Mouse (Mus musculus): Measurements from ENCODE around the gene Gm15097. TPM values are rescaled to one million over a fixed set of nuclear protein-coding genes. Genes with fewer than 3 reads are reported as not detected.
"Not testable (repeated sequence)": the region's sequence is repeated elsewhere in the genome, so short reads cannot be mapped to it uniquely, and the experiment has no call there.

Gm15097 gene
- not detected in 2 replicates for polyA plus RNA-seq (2014; fragmentation: Nextera tagmentation; extraction: Ambion mirVana)

- not testable (repeated sequence) for H3K27me3 ChIP-seq (replicated peaks; ENCODE audit: control insufficient read depth, insufficient read depth, low read length); H3K27ac ChIP-seq (replicated peaks; ENCODE audit: low read depth, low read length); H3K36me3 ChIP-seq (ENCODE audit: control insufficient read depth, insufficient read depth, low read length); H3K4me1 ChIP-seq (ENCODE audit: control insufficient read depth, insufficient read depth, low read length); DNase-seq (ENCODE audit: low spot score); H3K4me3 ChIP-seq (ENCODE audit: low read depth, low read length); ATAC-seq (ENCODE audit: low read depth); H3K9me3 ChIP-seq (ENCODE audit: control insufficient read depth, low read length); H3K4me2 ChIP-seq (ENCODE audit: low read depth, low read length); H3K9ac ChIP-seq (ENCODE audit: low read depth, low read length)
- no CpG with 5 or more reads among the region's 6 CpGs for WGBS
Observed at GRCm38 (mm10) chrX:149784173-149784572, at the start of gene Gm15097. Gene Gm15097, plus strand, starts transcription at chrX:149784473.

GRCm38 (mm10) chrX:149762853-149763252, 21.4 kb upstream of the Gm15097 start:
- not testable (repeated sequence) for H3K9ac ChIP-seq (ENCODE audit: low read depth, low read length); H3K4me1 ChIP-seq (ENCODE audit: control insufficient read depth, insufficient read depth, low read length); H3K27ac ChIP-seq (replicated peaks; ENCODE audit: low read depth, low read length); H3K4me3 ChIP-seq (ENCODE audit: low read depth, low read length); DNase-seq (ENCODE audit: low spot score); H3K4me2 ChIP-seq (ENCODE audit: low read depth, low read length); H3K36me3 ChIP-seq (ENCODE audit: control insufficient read depth, insufficient read depth, low read length); ATAC-seq (ENCODE audit: low read depth); H3K27me3 ChIP-seq (replicated peaks; ENCODE audit: control insufficient read depth, insufficient read depth, low read length); H3K9me3 ChIP-seq (ENCODE audit: control insufficient read depth, low read length)
- WGBS, result 44% methylated on average over 4 of the region's 4 CpGs

GRCm38 (mm10) chrX:149811178-149811577, 26.9 kb downstream of the Gm15097 start:
- not testable (repeated sequence) for H3K9me3 ChIP-seq (ENCODE audit: control insufficient read depth, low read length); H3K36me3 ChIP-seq (ENCODE audit: control insufficient read depth, insufficient read depth, low read length); ATAC-seq (ENCODE audit: low read depth); H3K27ac ChIP-seq (replicated peaks; ENCODE audit: low read depth, low read length); H3K4me2 ChIP-seq (ENCODE audit: low read depth, low read length); H3K4me3 ChIP-seq (ENCODE audit: low read depth, low read length); H3K4me1 ChIP-seq (ENCODE audit: control insufficient read depth, insufficient read depth, low read length); DNase-seq (ENCODE audit: low spot score); H3K9ac ChIP-seq (ENCODE audit: low read depth, low read length); H3K27me3 ChIP-seq (replicated peaks; ENCODE audit: control insufficient read depth, insufficient read depth, low read length)
- 90% methylated on average over 6 of the region's 6 CpGs for WGBS

Other genes with a start within 250 kb of the Gm15097 start
- gene Gm10439, start 189.9 kb upstream of the Gm15097 start, polyA plus RNA-seq (2014; fragmentation: Nextera tagmentation; extraction: Ambion mirVana), result not detected in 2 replicates
- not detected in 2 replicates for gene Gm15091, start 157.2 kb downstream of the Gm15097 start, polyA plus RNA-seq (2014; fragmentation: Nextera tagmentation; extraction: Ambion mirVana)